ENCODE assay signal across 12 mouse cellular contexts in the genomic region with DNA sequence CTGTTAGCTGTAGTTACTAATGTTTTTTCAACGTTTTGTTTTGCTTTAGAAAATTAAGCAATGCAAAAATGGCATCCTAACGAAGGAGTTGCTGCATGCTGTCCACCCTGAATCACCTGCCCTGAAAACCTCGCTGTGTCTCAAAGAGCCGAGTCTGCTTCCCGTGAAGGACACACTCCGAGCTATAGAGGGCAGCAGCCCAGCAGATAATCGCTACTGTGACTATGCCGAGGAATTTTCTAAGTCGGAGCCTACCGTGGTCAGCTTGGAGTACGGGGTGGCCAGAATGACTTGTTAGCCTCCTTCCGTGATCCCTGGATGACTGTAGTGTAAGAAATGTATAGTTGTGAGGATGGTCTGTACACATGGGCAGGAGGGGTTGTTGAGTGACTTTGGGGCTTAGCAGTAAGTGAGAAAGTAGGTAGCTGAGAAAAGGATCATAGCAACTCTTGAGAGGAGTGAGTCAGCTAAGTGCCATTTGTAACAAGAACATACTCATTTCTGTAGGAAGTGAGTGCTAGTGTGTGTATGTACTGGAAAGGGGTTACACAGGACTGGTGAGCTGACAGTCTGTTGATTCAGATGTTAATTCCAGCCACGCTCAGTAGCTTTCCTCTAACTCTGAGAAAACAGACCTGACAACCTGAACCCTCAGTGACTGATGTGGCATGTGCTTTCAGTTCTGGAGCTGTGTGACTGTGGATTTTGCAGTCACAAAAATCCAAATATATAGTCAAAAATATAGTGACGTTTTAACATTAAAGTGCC. TPM values are rescaled to one million over a fixed set of nuclear protein-coding genes. Genes with fewer than 3 reads are reported as not detected.
DNase-seq lines count a peak whose midpoint lies in the region; ATAC-seq and TF ChIP-seq lines count a peak whose summit lies in the region.
"Had no signal": no experiment of that assay in that cellular context is flagged by ENCODE, and none has a peak within 500 bp of the region (broad histone marks: within the 10 kb centered on the region; RNA-seq: fewer than 3 reads in every experiment).

No protein-coding gene starts in this region.

- no peak overlapping the region for H3K4me3 ChIP-seq in lung, embryonic 14.5 days (ENCODE audit: low read depth, low read length)
- no peak overlapping the region for H3K4me3 ChIP-seq in forebrain, embryonic 16.5 days (replicated peaks; ENCODE audit: low read length)
- no peak overlapping the region for H3K4me3 ChIP-seq in stomach, postnatal 0 days (ENCODE audit: low read depth, low read length)
- H3K4me3 ChIP-seq: intestine, embryonic 15.5 days; limb, embryonic 13.5 days; megakaryocyte, embryonic 14.5 days had no signal

- 70% methylated on average over 14 of the region's 14 CpGs for WGBS in lung, embryonic 14.5 days
- 24% methylated on average over 14 of the region's 14 CpGs for WGBS in forebrain, embryonic 16.5 days
- whole genome bisulfite sequencing in stomach, postnatal 0 days = 66% methylated on average over 14 of the region's 14 CpGs

- TF ChIP-seq CTCF in lung, embryonic 14.5 days (IDR thresholded peaks at IDR 0.05; ENCODE audit: low read depth) = peak; percentile 15; the same call in 1 of the 2 replicates
- peak; percentile 51 for TF ChIP-seq CTCF in stomach, postnatal 0 days (IDR thresholded peaks at IDR 0.05; ENCODE audit: low read depth)

- 0 out of 2 replicates have a peak, but pooled peaks cover 1% of the 10 kb centered on the region for H3K4me1 ChIP-seq in lung, embryonic 14.5 days (ENCODE audit: insufficient read depth)
- H3K4me1 ChIP-seq in forebrain, embryonic 16.5 days (replicated peaks; ENCODE audit: control insufficient read depth, insufficient read depth, low read length) = peaks cover 14% of the 10 kb centered on the region
- H3K4me1 ChIP-seq in stomach, postnatal 0 days (replicated peaks; ENCODE audit: control insufficient read depth, insufficient read depth) = no peaks in the 10 kb centered on the region
- H3K4me1 ChIP-seq: intestine, embryonic 15.5 days; limb, embryonic 13.5 days had no signal

- H3K9ac ChIP-seq in lung, embryonic 14.5 days = no peak overlapping the region
- H3K9ac ChIP-seq in forebrain, embryonic 16.5 days (replicated peaks; ENCODE audit: low read depth, low read length) = no peak overlapping the region
- no peak overlapping the region for H3K9ac ChIP-seq in stomach, postnatal 0 days (ENCODE audit: low read length)
- H3K9ac ChIP-seq: intestine, embryonic 15.5 days; limb, embryonic 13.5 days had no signal

- no peak overlapping the region for H3K4me2 ChIP-seq in lung, embryonic 14.5 days
- no peak overlapping the region for H3K4me2 ChIP-seq in forebrain, embryonic 16.5 days (ENCODE audit: low read length)
- no peak overlapping the region for H3K4me2 ChIP-seq in stomach, postnatal 0 days (replicated peaks; ENCODE audit: low read depth)
- H3K4me2 ChIP-seq: intestine, embryonic 15.5 days; limb, embryonic 13.5 days had no signal

- H3K36me3 ChIP-seq in lung, embryonic 14.5 days (ENCODE audit: insufficient read depth) = peaks cover 31% of the 10 kb centered on the region
- peaks cover 2% of the 10 kb centered on the region for H3K36me3 ChIP-seq in forebrain, embryonic 16.5 days (ENCODE audit: control insufficient read depth, insufficient read depth)
- peaks cover 15% of the 10 kb centered on the region; the same call in 1 of the 2 replicates for H3K36me3 ChIP-seq in stomach, postnatal 0 days (ENCODE audit: control insufficient read depth, insufficient read depth, low read length)

- ATAC-seq in lung, embryonic 14.5 days (ENCODE audit: insufficient read depth) = no peak
- ATAC-seq in forebrain, embryonic 16.5 days = peak; percentile 50; the same call in 1 of the 2 replicates
- ATAC-seq in stomach, postnatal 0 days (ENCODE audit: low FRiP score, low TSS enrichment) = 0 out of 2 replicates have a peak, but pooled peaks have one; percentile 53
- ATAC-seq in activated CD4-positive, CD25-positive, alpha-beta regulatory T cell, adult 4 months = no peak
- ATAC-seq: intestine, embryonic 15.5 days had no signal

- H3K27ac ChIP-seq in lung, embryonic 14.5 days (ENCODE audit: low read depth) = no peak overlapping the region
- H3K27ac ChIP-seq in forebrain, embryonic 16.5 days (ENCODE audit: low read length) = peak overlapping the region; percentile 3; the same call in 1 of the 2 replicates
- peak overlapping the region; percentile 30 for H3K27ac ChIP-seq in stomach, postnatal 0 days (replicated peaks)
- H3K27ac ChIP-seq: intestine, embryonic 15.5 days; limb, embryonic 13.5 days had no signal

- DNase-seq in lung, embryonic 14.5 days = no peak
- DNase-seq in lung, adult 18-20 months = no peak
- DNase-seq in cerebellum, adult 9-11 months = peak; percentile 42
- DNase-seq in stomach, postnatal 0 days (ENCODE audit: low spot score) = peak; percentile 29
- no peak for DNase-seq in urinary bladder, postnatal 4 days (ENCODE audit: low spot score in 2 of 2)
- DNase-seq: adrenal gland, postnatal 36 days; heart, adult 18-20 months had no signal

- TF ChIP-seq EP300 in stomach, postnatal 0 days (optimal IDR thresholded peaks at IDR 0.05) = no peak

- H3K9me3 ChIP-seq in lung, embryonic 14.5 days (ENCODE audit: low read depth, low read length) = no peaks in the 10 kb centered on the region
- H3K9me3 ChIP-seq in forebrain, embryonic 16.5 days (ENCODE audit: control insufficient read depth, low read length) = no peaks in the 10 kb centered on the region
- H3K9me3 ChIP-seq in stomach, postnatal 0 days (ENCODE audit: control insufficient read depth, low read length) = no peaks in the 10 kb centered on the region
- H3K9me3 ChIP-seq: intestine, embryonic 15.5 days; limb, embryonic 13.5 days; megakaryocyte, embryonic 14.5 days had no signal

- H3K27me3 ChIP-seq in lung, embryonic 14.5 days (ENCODE audit: insufficient read depth, low read length) = no peaks in the 10 kb centered on the region
- no peaks in the 10 kb centered on the region for H3K27me3 ChIP-seq in forebrain, embryonic 16.5 days (replicated peaks; ENCODE audit: control insufficient read depth, insufficient read depth, low read length)
- H3K27me3 ChIP-seq in stomach, postnatal 0 days (ENCODE audit: control insufficient read depth, insufficient read depth, low read length) = no peaks in the 10 kb centered on the region
- H3K27me3 ChIP-seq: intestine, embryonic 15.5 days; limb, embryonic 13.5 days; megakaryocyte, embryonic 14.5 days had no signal

RNA-seq across cellular contexts. Expression of a gene that starts 35.4 kb away (rescaled TPM):
- 34.0 and 34.9 TPM in 2 replicates for polyA plus RNA-seq in lung, embryonic 14.5 days (2014; fragmentation: Nextera tagmentation; extraction: Ambion mirVana)
- 73.2 and 81.6 TPM in 2 replicates for polyA plus RNA-seq in forebrain, embryonic 16.5 days (2015; fragmentation: Nextera tagmentation; extraction: Ambion mirVana)
- polyA plus RNA-seq in stomach, postnatal 0 days (2015; fragmentation: Nextera tagmentation; extraction: Ambion mirVana) = 31.4 and 31.6 TPM in 2 replicates
- polyA plus RNA-seq in activated CD4-positive, CD25-positive, alpha-beta regulatory T cell, adult 4 months (2017; shearing (Covaris generic)) = 10 to 100 TPM; 49.0 to 50.5 TPM

RNA-seq across cellular contexts. Expression of a gene that starts 49.1 kb away (rescaled TPM):
- polyA plus RNA-seq in lung, embryonic 14.5 days (2014; fragmentation: Nextera tagmentation; extraction: Ambion mirVana) = 62.2 and 65.8 TPM in 2 replicates
- polyA plus RNA-seq in forebrain, embryonic 16.5 days (2015; fragmentation: Nextera tagmentation; extraction: Ambion mirVana) = 62.9 and 67.1 TPM in 2 replicates
- polyA plus RNA-seq in stomach, postnatal 0 days (2015; fragmentation: Nextera tagmentation; extraction: Ambion mirVana) = 25.8 and 25.9 TPM in 2 replicates
- 10 to 100 TPM; 14.6 to 20.1 TPM for polyA plus RNA-seq in activated CD4-positive, CD25-positive, alpha-beta regulatory T cell, adult 4 months (2017; shearing (Covaris generic))

RNA-seq across cellular contexts. Expression of a gene that starts 49.2 kb away (rescaled TPM):
- not detected in 2 replicates for polyA plus RNA-seq in lung, embryonic 14.5 days (2014; fragmentation: Nextera tagmentation; extraction: Ambion mirVana)
- 0.09 and 0.11 TPM in 2 replicates for polyA plus RNA-seq in forebrain, embryonic 16.5 days (2015; fragmentation: Nextera tagmentation; extraction: Ambion mirVana)
- polyA plus RNA-seq in stomach, postnatal 0 days (2015; fragmentation: Nextera tagmentation; extraction: Ambion mirVana) = 0.06 and 0.13 TPM in 2 replicates
- under 1 TPM; 0.09 to 0.20 TPM for polyA plus RNA-seq in activated CD4-positive, CD25-positive, alpha-beta regulatory T cell, adult 4 months (2017; shearing (Covaris generic))
- polyA plus RNA-seq: limb, embryonic 13.5 days had no signal

Comparison
In these comparisons a context has a peak if more than half of its experiments do, and no peak if none do; other contexts are left out.
1. ATAC-seq: peak in forebrain, embryonic 16.5 days (single experiment) and stomach, postnatal 0 days (single experiment); none in lung, embryonic 14.5 days (single experiment) and activated CD4-positive, CD25-positive, alpha-beta regulatory T cell, adult 4 months (single experiment).
2. DNase-seq: peak in cerebellum, adult 9-11 months (single experiment) and stomach, postnatal 0 days (single experiment); none in lung, embryonic 14.5 days (single experiment), lung, adult 18-20 months (0 of 2) and urinary bladder, postnatal 4 days (0 of 2).